ENCODE assay signal across 8 mouse cellular contexts in genomic region chr1:24005070-24005804, GRCm38 (mm10). TPM values are rescaled to one million over a fixed set of nuclear protein-coding genes. Genes with fewer than 3 reads are reported as not detected.
DNase-seq lines count a peak whose midpoint lies in the region; ATAC-seq lines count a peak whose summit lies in the region.

TSS of gene Sdhaf4 (minus strand) at chr1:24005656.

- peaks cover 2% of the 10 kb centered on the region; the same call in 1 of the 2 replicates for H3K36me3 ChIP-seq in hindbrain, embryonic 16.5 days (ENCODE audit: control insufficient read depth, insufficient read depth, low read length)
- no peaks in the 10 kb centered on the region for H3K36me3 ChIP-seq in macrophage (ENCODE audit: inconsistent target)

- peak within 1 kb of the TSS; percentile 72 for H3K4me2 ChIP-seq in hindbrain, embryonic 16.5 days (ENCODE audit: low read length)

- peaks cover 5% of the 10 kb centered on the region for H3K4me1 ChIP-seq in hindbrain, embryonic 16.5 days (ENCODE audit: control insufficient read depth, insufficient read depth, low read depth, low read length)

- H3K27ac ChIP-seq in hindbrain, embryonic 16.5 days (ENCODE audit: low read depth, low read length) = peak within 1 kb of the TSS; percentile 93
- peak within 1 kb of the TSS; percentile 19 for H3K27ac ChIP-seq in macrophage

- ATAC-seq in hindbrain, embryonic 16.5 days = peak; percentile 97

- no peaks in the 10 kb centered on the region for H3K9me3 ChIP-seq in hindbrain, embryonic 16.5 days (ENCODE audit: control insufficient read depth, low read length)

- H3K79me2 ChIP-seq in macrophage (ENCODE audit: inconsistent target) = no peaks in the 10 kb centered on the region

- peak; percentile 62 for DNase-seq in WW6 (ENCODE audit: low read depth, low spot score)
- DNase-seq in cerebellum, postnatal 4 days (ENCODE audit: low spot score in 2 of 2) = peak; percentile 85 to 95
- DNase-seq in gastrocnemius, adult 18-20 months (ENCODE audit: low spot score) = peak; percentile 91
- DNase-seq in left cerebral cortex, adult 18-20 months (ENCODE audit: low spot score in 2 of 2) = peak; percentile 89 to 93
- DNase-seq in right cerebral cortex, adult 18-20 months = peak; percentile 93
- DNase-seq in urinary bladder, postnatal 10 days (ENCODE audit: low spot score) = peak; percentile 54

- peak within 1 kb of the TSS; percentile 85 for H3K9ac ChIP-seq in hindbrain, embryonic 16.5 days (ENCODE audit: low read depth, low read length)

- no peaks in the 10 kb centered on the region for H3K27me3 ChIP-seq in hindbrain, embryonic 16.5 days (replicated peaks; ENCODE audit: control insufficient read depth, insufficient read depth, low read length)

- H3K4me3 ChIP-seq in hindbrain, embryonic 16.5 days (ENCODE audit: low read length) = peak within 1 kb of the TSS; percentile 68
- H3K4me3 ChIP-seq in macrophage (ENCODE audit: inconsistent target) = peak within 1 kb of the TSS; percentile 61

- under 1% methylated on average over 47 of the region's 47 CpGs for WGBS in hindbrain, embryonic 16.5 days
- 2% methylated on average over 47 of the region's 47 CpGs for WGBS in macrophage (ENCODE audit: missing documents)

RNA-seq across cellular contexts. Expression of gene Sdhaf4, which starts in this region (rescaled TPM):
- total RNA-seq in gastrocnemius, adult 18-20 months (2021) = 10 to 100 TPM; 38.6 to 45.9 TPM
- polyA plus RNA-seq in hindbrain, embryonic 16.5 days (2015; fragmentation: Nextera tagmentation; extraction: Ambion mirVana) = 75.0 and 85.0 TPM in 2 replicates
- 10 to 100 TPM; 50.2 to 56.9 TPM for total RNA-seq in left cerebral cortex, adult 18-20 months (2021)
- 1 to 10 TPM in 12 of 26 experiments, not detected in 14; 1.4 to 9.8 (median 3.3) TPM for total RNA-seq in macrophage (2018; cell fraction: chromatin; rRNA removed)
- 10 to 100 TPM; 17.2 to 28.5 (median 23.2) TPM for total RNA-seq in macrophage (2018; cell fraction: cytosol; rRNA removed)
- 10 to 100 TPM in 1 of 26 experiments, 1 to 10 TPM in 23, not detected in 2; 1.2 to 12.5 (median 4.1) TPM for total RNA-seq in macrophage (2018; cell fraction: nucleus; rRNA removed)
- polyA plus RNA-seq in macrophage (2018) = 10.4 to 38.3 TPM (median 34.6 TPM) in 3 replicates

Comparison
In these comparisons a context has a peak if more than half of its experiments do, and no peak if none do; other contexts are left out.
1. Peak in every context shown above with its lines: DNase-seq, ATAC-seq, H3K4me3 ChIP-seq and H3K27ac ChIP-seq.